ENCODE assay signal across 10 mouse cellular contexts in genomic region chr8:47928604-47929185, GRCm38 (mm10).
"Had no signal": no experiment of that assay in that cellular context is flagged by ENCODE, and none has a peak within 500 bp of the region (broad histone marks: within the 10 kb centered on the region; RNA-seq: fewer than 3 reads in every experiment).

No protein-coding gene starts in this region.

- H3K9me3 ChIP-seq: limb, embryonic 12.5 days; liver, embryonic 13.5 days; midbrain, embryonic 13.5 days; stomach, embryonic 15.5 days had no signal

- H3K27ac ChIP-seq: limb, embryonic 12.5 days; liver, embryonic 13.5 days; midbrain, embryonic 13.5 days; stomach, embryonic 15.5 days had no signal

- H3K36me3 ChIP-seq: limb, embryonic 12.5 days; liver, embryonic 13.5 days; midbrain, embryonic 13.5 days; stomach, embryonic 15.5 days had no signal

- H3K4me2 ChIP-seq: limb, embryonic 12.5 days; liver, embryonic 13.5 days; midbrain, embryonic 13.5 days; stomach, embryonic 15.5 days had no signal

- DNase-seq: kidney, adult 2 months; liver; liver, embryonic 13.5 days; liver, postnatal 0 days; lung, postnatal 36 days; right cerebral cortex, postnatal 14 days; thymus, postnatal 4 days had no signal

- H3K9ac ChIP-seq: limb, embryonic 12.5 days; liver, embryonic 13.5 days; liver, postnatal 0 days; midbrain, embryonic 13.5 days; stomach, embryonic 15.5 days had no signal

- ATAC-seq: liver, postnatal 0 days; midbrain, embryonic 13.5 days had no signal

- H3K4me3 ChIP-seq: limb, embryonic 12.5 days; liver, embryonic 13.5 days; midbrain, embryonic 13.5 days; stomach, embryonic 15.5 days had no signal

- H3K4me1 ChIP-seq: liver, embryonic 13.5 days had no signal

- H3K27me3 ChIP-seq: limb, embryonic 12.5 days; liver, embryonic 13.5 days; midbrain, embryonic 13.5 days; stomach, embryonic 15.5 days had no signal
